Mouse (Mus musculus) skeletal muscle tissue, postnatal 0 days (tissue): ENCODE data around the gene Flt4. TPM values are rescaled to one million over a fixed set of nuclear protein-coding genes. Genes with fewer than 3 reads are reported as not detected.

Source experiments
- polyA plus RNA-seq: library from polyadenylated mRNA; unstranded; fragments of >200 nt; fragmentation: Nextera tagmentation; extraction: Ambion mirVana; gene quantifications from 2 replicates; pipeline ENCODE4 v1.2.1, GENCODE M21; 2015

The Flt4 gene
- 1.8 TPM in 2 replicates for polyA plus RNA-seq

DNA sequence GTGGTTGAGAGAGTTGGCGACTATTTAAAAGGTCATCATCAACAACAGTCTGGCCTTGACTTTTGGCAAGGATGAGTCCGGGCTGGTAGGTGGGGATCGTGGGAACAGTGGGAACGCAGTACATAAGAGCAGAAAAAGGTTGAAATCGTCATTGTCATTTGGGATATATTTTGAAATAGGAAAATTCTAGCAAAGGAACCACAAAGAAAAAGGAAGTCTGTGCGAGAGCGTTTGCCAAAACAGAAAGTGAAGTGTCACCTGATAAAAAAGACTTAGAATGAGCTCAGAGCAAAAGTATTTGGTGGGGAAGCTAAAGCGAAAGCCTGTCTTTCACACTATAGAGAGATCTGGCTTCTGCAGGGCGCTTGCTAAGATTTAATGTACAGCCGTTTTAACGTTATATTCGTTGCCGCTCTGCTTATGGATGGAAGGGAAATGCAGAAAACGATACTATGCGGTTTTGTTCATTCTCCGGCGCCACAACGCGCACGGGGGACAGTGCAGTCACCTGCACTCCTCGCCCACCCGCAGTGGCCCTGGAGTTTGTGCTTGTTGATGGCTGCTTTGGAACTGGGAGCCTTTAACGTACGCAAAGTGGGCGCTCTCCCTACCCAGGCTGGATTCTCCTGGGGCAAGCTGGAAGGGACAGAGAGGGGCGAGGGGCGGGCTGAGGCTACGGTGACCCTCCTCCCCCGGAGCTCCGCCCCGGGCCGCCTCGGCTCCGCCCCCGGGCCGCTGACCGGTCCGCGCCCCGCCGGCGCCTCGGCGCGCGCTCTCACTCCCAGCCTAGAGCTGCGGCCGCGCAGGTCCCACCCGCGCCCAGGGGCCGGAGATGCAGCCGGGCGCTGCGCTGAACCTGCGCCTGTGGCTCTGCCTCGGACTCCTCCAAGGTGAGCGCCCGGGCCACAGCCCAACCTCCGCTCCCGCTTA, at the start of gene Flt4:
Flt4 (plus strand) TSS at position 326 of the 930 bp plus-strand sequence.

DNA sequence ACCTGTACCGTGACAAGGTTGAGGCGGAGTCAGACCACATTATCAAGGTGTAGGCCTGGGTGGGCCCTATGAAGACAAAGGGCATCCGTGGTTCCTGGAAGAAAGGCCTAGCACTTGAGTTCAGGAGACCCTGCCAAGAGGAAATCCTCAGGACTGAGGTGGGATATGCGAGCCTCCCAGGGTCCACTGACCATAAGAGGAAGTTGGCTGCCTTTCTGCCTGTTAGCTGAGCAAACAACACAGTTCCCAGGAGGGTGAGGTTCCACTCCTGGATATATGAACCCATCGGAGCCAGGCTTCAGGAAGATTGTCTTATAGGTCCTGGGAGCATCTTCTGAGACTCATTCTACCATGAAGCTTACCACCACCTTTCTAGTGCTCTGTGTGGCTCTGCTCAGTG, 54.2 kb downstream of the Flt4 start, which contains the start of gene Scgb3a1:
Scgb3a1 (plus strand) TSS at position 301 of the 400 bp plus-strand sequence.

Other genes with a start within 250 kb of the Flt4 start
- not detected in 2 replicates for gene Olfr1389, start 186.2 kb upstream of the Flt4 start, polyA plus RNA-seq
- gene Olfr1388, start 172.6 kb upstream of the Flt4 start, polyA plus RNA-seq, result not detected in 2 replicates
- not detected in 2 replicates for gene Olfr1387, start 153.9 kb upstream of the Flt4 start, polyA plus RNA-seq
- gene Olfr1386, start 144.2 kb upstream of the Flt4 start, polyA plus RNA-seq, result not detected in 2 replicates
- not detected in 2 replicates for gene Olfr1385, start 120.2 kb upstream of the Flt4 start, polyA plus RNA-seq
- not detected in 2 replicates for gene Olfr1384, start 102.5 kb upstream of the Flt4 start, polyA plus RNA-seq
- gene Olfr1383, start 89.6 kb upstream of the Flt4 start, polyA plus RNA-seq, result not detected in 2 replicates
- gene Olfr1382, start 81.0 kb upstream of the Flt4 start, polyA plus RNA-seq, result not detected in 2 replicates
- gene Olfr1381, start 65.8 kb upstream of the Flt4 start, polyA plus RNA-seq, result not detected in 2 replicates
- not detected in 2 replicates for gene Olfr1380, start 52.4 kb upstream of the Flt4 start, polyA plus RNA-seq
- gene Scgb3a1, start 54.3 kb downstream of the Flt4 start, polyA plus RNA-seq, result 0.30 TPM in 1 of 2 replicates, not detected in the other
- 15.1 and 19.8 TPM in 2 replicates for gene Cnot6, start 103.5 kb downstream of the Flt4 start, polyA plus RNA-seq
- gene Gfpt2, start 184.9 kb downstream of the Flt4 start, polyA plus RNA-seq, result 9.0 and 12.6 TPM in 2 replicates
- gene Mapk9, start 237.5 kb downstream of the Flt4 start, polyA plus RNA-seq, result 15.0 and 18.7 TPM in 2 replicates